Mouse (Mus musculus) lung, adult 2 months (tissue): ENCODE measurements around the gene Tpk1.

ENCODE experiments used
- CTCF ChIP-seq: fragments of 200-500 bp; IDR thresholded peaks from 2 replicates; pipeline ENCODE4 v1.5.1; 2011; ENCODE audit warnings: mild to moderate bottlenecking, low read length, control low read depth; ENCODE audit not compliant: insufficient read depth
- POLR2A ChIP-seq: fragments of 200-500 bp; IDR thresholded peaks from 2 replicates; pipeline ENCODE4 v1.6.1; 2011; ENCODE audit warnings: low read depth, mild to moderate bottlenecking, control low read depth, low read length, borderline replicate concordance; ENCODE audit errors: extremely low read depth

GRCm38 (mm10) chr6:43310071-43310470 lies 356.0 kb downstream of the Tpk1 start:
- TF ChIP-seq CTCF = no peak
- no peak for TF ChIP-seq POLR2A
